Mouse (Mus musculus): ENCODE measurements at regions not wholly inside any gene's neighbourhood (a gene's known extent, or its start where the extent isn't known, plus 50 kb on each side); places are given as distances from the start of the nearest gene placed in this dataset.

DNA sequence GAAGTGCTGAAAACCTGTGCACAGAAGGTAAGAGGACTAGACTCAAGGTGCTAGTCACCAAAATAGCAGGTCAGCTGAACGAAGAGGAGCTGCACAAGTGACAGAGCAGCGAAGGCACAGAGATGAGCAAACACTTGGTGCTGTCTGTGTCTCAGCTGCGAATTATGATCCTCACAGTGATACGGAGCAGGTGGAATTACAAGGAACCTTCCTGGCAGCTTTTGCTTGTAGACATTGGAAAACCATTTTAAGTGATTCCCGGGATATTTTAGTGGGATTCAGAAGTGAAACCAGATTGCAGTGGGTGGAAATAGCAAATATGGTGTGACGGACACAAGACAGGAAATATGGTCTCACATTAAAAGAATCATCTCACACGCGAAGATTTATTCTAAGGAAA is 921.3 kb upstream of the 4931408C20Rik start:
- no peak for TF ChIP-seq CTCF (IDR thresholded peaks at IDR 0.05; ENCODE audit: extremely low read depth, insufficient read depth, low read length)
- no peak for TF ChIP-seq POLR2A (IDR thresholded peaks at IDR 0.05; ENCODE audit: extremely low read depth, insufficient read depth, low read length)
